Mouse (Mus musculus): ENCODE measurements around the gene Ets2.

GRCm38 (mm10) chr16:95743104-95743503 lies 41.2 kb downstream of the Ets2 start:
- TF ChIP-seq CTCF (IDR thresholded peaks at IDR 0.05; ENCODE audit: borderline replicate concordance, insufficient read depth, low read depth, low read length): no peak
- TF ChIP-seq POLR2A (IDR thresholded peaks at IDR 0.05; ENCODE audit: borderline replicate concordance, insufficient read depth, low read length): no peak
